Mouse (Mus musculus): ENCODE data around the gene Sh3bgrl2. TPM values are rescaled to one million over a fixed set of nuclear protein-coding genes. Genes with fewer than 3 reads are reported as not detected.
A peak's percentile ranks its signal among the peaks of the same experiment; 100 is the strongest.

Gene Sh3bgrl2
- polyA plus RNA-seq, 1 experiment from 2014 or later, result 16.8 TPM

- no peaks in the 10 kb centered on the region for H3K27me3 ChIP-seq (replicated peaks; ENCODE audit: control insufficient read depth, insufficient read depth, low read length)
- no peaks in the 10 kb centered on the region; the same call in 1 of the 2 replicates for H3K4me1 ChIP-seq (ENCODE audit: control insufficient read depth, insufficient read depth, low read length)
- no peak overlapping the region for H3K9ac ChIP-seq (ENCODE audit: low read depth, low read length)
- 45% methylated on average over 6 of the region's 6 CpGs for WGBS
- no peak overlapping the region for H3K27ac ChIP-seq (replicated peaks; ENCODE audit: low read depth, low read length)
- H3K4me2 ChIP-seq (ENCODE audit: low read depth, low read length), result peak overlapping the region; percentile 31; the same call in 1 of the 2 replicates
- no peaks in the 10 kb centered on the region for H3K9me3 ChIP-seq (ENCODE audit: control insufficient read depth, low read length)
- no peak for DNase-seq (ENCODE audit: low spot score)
- no peak for ATAC-seq (ENCODE audit: low read depth)
- H3K4me3 ChIP-seq (ENCODE audit: low read depth, low read length), result no peak overlapping the region
- no peaks in the 10 kb centered on the region for H3K36me3 ChIP-seq (ENCODE audit: control insufficient read depth, insufficient read depth, low read length)
Measured at GRCm38 (mm10) chr9:83657652-83658002, 109.5 kb downstream of the Sh3bgrl2 start.

GRCm38 (mm10) chr9:83659081-83659480 lies 111.0 kb downstream of the Sh3bgrl2 start:
- Histone ChIP-seq H3K4me3 (ENCODE audit: low read depth, low read length) (no peak overlapping the region), H3K27ac (replicated peaks; ENCODE audit: low read depth, low read length) (no peak overlapping the region), H3K9ac (ENCODE audit: low read depth, low read length) (no peak overlapping the region), H3K27me3 (replicated peaks; ENCODE audit: control insufficient read depth, insufficient read depth, low read length) (no peaks in the 10 kb centered on the region), H3K4me2 (ENCODE audit: low read depth, low read length) (no peak overlapping the region), H3K36me3 (ENCODE audit: control insufficient read depth, insufficient read depth, low read length) (no peaks in the 10 kb centered on the region), H3K9me3 (ENCODE audit: control insufficient read depth, low read length) (no peaks in the 10 kb centered on the region), H3K4me1 (ENCODE audit: control insufficient read depth, insufficient read depth, low read length) (no peaks in the 10 kb centered on the region; the same call in 1 of the 2 replicates)
- ATAC-seq (ENCODE audit: low read depth) (no peak), DNase-seq (ENCODE audit: low spot score) (no peak)
- WGBS, result 89% methylated on average over 2 of the region's 2 CpGs

GRCm38 (mm10) chr9:83661811-83662210 lies 113.7 kb downstream of the Sh3bgrl2 start:
- Histone ChIP-seq H3K4me3 (ENCODE audit: low read depth, low read length) (no peak overlapping the region), H3K4me2 (ENCODE audit: low read depth, low read length) (no peak overlapping the region), H3K27ac (replicated peaks; ENCODE audit: low read depth, low read length) (peak overlapping the region; percentile 48), H3K9me3 (ENCODE audit: control insufficient read depth, low read length) (no peaks in the 10 kb centered on the region), H3K9ac (ENCODE audit: low read depth, low read length) (no peak overlapping the region), H3K36me3 (ENCODE audit: control insufficient read depth, insufficient read depth, low read length) (no peaks in the 10 kb centered on the region), H3K27me3 (replicated peaks; ENCODE audit: control insufficient read depth, insufficient read depth, low read length) (no peaks in the 10 kb centered on the region), H3K4me1 (ENCODE audit: control insufficient read depth, insufficient read depth, low read length) (peaks cover 6% of the 10 kb centered on the region)
- WGBS, result 56% methylated on average over 5 of the region's 5 CpGs
- ATAC-seq (ENCODE audit: low read depth), result no peak
- peak; percentile 80 for DNase-seq (ENCODE audit: low spot score)

DNA sequence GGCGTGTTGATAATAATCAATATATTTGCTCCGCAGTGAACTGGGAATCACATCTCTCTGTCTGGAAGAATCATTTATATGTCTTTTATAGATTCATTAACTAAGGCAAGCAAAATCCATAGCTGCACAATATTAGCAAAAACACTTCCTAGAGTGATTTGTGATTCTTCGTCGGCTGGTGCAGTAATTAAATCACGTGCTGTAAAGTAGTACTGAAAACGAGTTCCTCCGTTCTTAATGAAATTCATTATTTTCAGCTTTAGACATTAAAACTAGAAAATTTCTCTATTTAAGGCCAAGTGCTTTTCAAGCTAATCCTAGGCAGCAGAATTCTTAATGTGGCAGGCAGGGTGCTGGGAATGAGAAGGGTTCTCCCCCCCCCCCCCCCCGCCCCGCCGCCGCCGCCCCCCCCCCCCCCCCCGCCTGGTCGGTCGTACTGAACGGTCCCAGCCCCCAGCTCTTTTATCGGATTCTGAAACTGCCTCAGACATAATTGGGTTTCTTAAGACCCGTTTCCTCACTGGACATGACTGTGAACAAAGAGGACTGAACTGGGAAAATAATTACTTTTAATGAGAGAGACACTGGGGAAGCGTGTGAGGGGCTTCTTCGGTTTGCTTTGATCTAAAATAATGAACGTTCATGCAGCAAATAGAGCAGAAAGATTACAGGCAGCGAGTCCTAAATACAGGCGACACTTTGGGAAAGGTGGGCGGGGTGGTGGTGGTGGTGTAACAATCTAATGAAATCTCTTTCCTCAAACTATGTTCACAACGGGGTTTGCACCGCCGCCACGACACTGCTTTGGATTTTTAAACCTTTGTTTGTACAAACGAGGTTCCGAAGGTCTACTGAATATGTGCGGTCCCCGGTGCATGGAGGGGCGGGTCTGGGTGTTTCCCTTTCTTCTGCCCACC lies 116.1 kb downstream of the Sh3bgrl2 start:
- H3K36me3 ChIP-seq (ENCODE audit: control insufficient read depth, insufficient read depth, low read length), result no peaks in the 10 kb centered on the region
- peaks cover 6% of the 10 kb centered on the region for H3K4me1 ChIP-seq (ENCODE audit: control insufficient read depth, insufficient read depth, low read length)
- H3K4me3 ChIP-seq (ENCODE audit: low read depth, low read length), result peak overlapping the region; percentile 42
- DNase-seq (ENCODE audit: low spot score), result peak; percentile 71
- peak overlapping the region; percentile 71 for H3K4me2 ChIP-seq (ENCODE audit: low read depth, low read length)
- ATAC-seq (ENCODE audit: low read depth), result peak; percentile 66; the same call in 1 of the 2 replicates
- no peak overlapping the region; the same call in 1 of the 2 replicates for H3K27ac ChIP-seq (replicated peaks; ENCODE audit: low read depth, low read length)
- peak overlapping the region; percentile 50 for H3K9ac ChIP-seq (ENCODE audit: low read depth, low read length)
- 20% methylated on average over 24 of the region's 33 CpGs for WGBS
- no peaks in the 10 kb centered on the region for H3K9me3 ChIP-seq (ENCODE audit: control insufficient read depth, low read length)
- H3K27me3 ChIP-seq (replicated peaks; ENCODE audit: control insufficient read depth, insufficient read depth, low read length), result no peaks in the 10 kb centered on the region

- WGBS, result 25% methylated on average over 8 of the region's 8 CpGs
- Histone ChIP-seq H3K4me3 (ENCODE audit: low read depth, low read length) (peak overlapping the region; percentile 42), H3K9ac (ENCODE audit: low read depth, low read length) (peak overlapping the region; percentile 50; the same call in 1 of the 2 replicates), H3K27ac (replicated peaks; ENCODE audit: low read depth, low read length) (no peak overlapping the region; the same call in 1 of the 2 replicates), H3K4me2 (ENCODE audit: low read depth, low read length) (peak overlapping the region; percentile 71), H3K9me3 (ENCODE audit: control insufficient read depth, low read length) (no peaks in the 10 kb centered on the region), H3K27me3 (replicated peaks; ENCODE audit: control insufficient read depth, insufficient read depth, low read length) (no peaks in the 10 kb centered on the region), H3K36me3 (ENCODE audit: control insufficient read depth, insufficient read depth, low read length) (no peaks in the 10 kb centered on the region), H3K4me1 (ENCODE audit: control insufficient read depth, insufficient read depth, low read length) (peaks cover 6% of the 10 kb centered on the region)
- no peak for DNase-seq (ENCODE audit: low spot score)
- ATAC-seq (ENCODE audit: low read depth), result 0 out of 2 replicates have a peak, but pooled peaks have one; percentile 9
Measured at GRCm38 (mm10) chr9:83664951-83665350, 116.8 kb downstream of the Sh3bgrl2 start.

DNA sequence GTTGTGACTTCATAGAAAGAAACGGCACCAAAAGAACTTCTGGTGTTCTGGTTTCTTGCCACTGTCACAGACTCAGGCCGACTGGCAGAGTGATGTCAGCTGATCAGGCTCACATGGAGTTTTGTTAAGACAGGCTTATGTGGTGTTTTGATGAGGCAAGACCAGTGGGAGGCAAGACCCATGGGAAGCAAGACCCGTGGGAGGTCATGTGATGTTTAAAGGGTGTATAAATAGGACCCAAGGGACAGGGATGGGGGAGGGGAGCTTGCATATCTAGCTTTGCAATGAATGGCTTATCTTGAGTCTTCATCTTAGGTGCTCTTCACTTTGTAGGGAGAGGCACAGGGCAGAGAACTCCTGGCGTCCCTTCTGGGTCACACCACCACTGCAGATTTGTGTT lies 118.9 kb downstream of the Sh3bgrl2 start:
- H3K4me2 ChIP-seq (ENCODE audit: low read depth, low read length), result no peak overlapping the region
- no peak overlapping the region for H3K4me3 ChIP-seq (ENCODE audit: low read depth, low read length)
- ATAC-seq (ENCODE audit: low read depth) (peak; percentile 31; the same call in 1 of the 2 replicates), DNase-seq (ENCODE audit: low spot score) (no peak)
- no peak overlapping the region for H3K27ac ChIP-seq (replicated peaks; ENCODE audit: low read depth, low read length)
- no peaks in the 10 kb centered on the region for H3K9me3 ChIP-seq (ENCODE audit: control insufficient read depth, low read length)
- no peaks in the 10 kb centered on the region for H3K36me3 ChIP-seq (ENCODE audit: control insufficient read depth, insufficient read depth, low read length)
- no peaks in the 10 kb centered on the region for H3K27me3 ChIP-seq (replicated peaks; ENCODE audit: control insufficient read depth, insufficient read depth, low read length)
- 61% methylated on average over 4 of the region's 4 CpGs for WGBS
- H3K4me1 ChIP-seq (ENCODE audit: control insufficient read depth, insufficient read depth, low read length), result peaks cover 6% of the 10 kb centered on the region
- no peak overlapping the region for H3K9ac ChIP-seq (ENCODE audit: low read depth, low read length)

- DNase-seq (ENCODE audit: low spot score), result no peak
- Histone ChIP-seq H3K4me1 (ENCODE audit: control insufficient read depth, insufficient read depth, low read length) (no peaks in the 10 kb centered on the region), H3K9ac (ENCODE audit: low read depth, low read length) (no peak overlapping the region), H3K27ac (replicated peaks; ENCODE audit: low read depth, low read length) (no peak overlapping the region), H3K4me2 (ENCODE audit: low read depth, low read length) (no peak overlapping the region), H3K9me3 (ENCODE audit: control insufficient read depth, low read length) (no peaks in the 10 kb centered on the region), H3K36me3 (ENCODE audit: control insufficient read depth, insufficient read depth, low read length) (no peaks in the 10 kb centered on the region), H3K4me3 (ENCODE audit: low read depth, low read length) (no peak overlapping the region), H3K27me3 (replicated peaks; ENCODE audit: control insufficient read depth, insufficient read depth, low read length) (no peaks in the 10 kb centered on the region)
- ATAC-seq (ENCODE audit: low read depth), result no peak
- WGBS, result 62% methylated on average over 3 of the region's 3 CpGs
Measured at GRCm38 (mm10) chr9:83679626-83680025, 131.5 kb downstream of the Sh3bgrl2 start.

GRCm38 (mm10) chr9:83681661-83682655 lies 133.8 kb downstream of the Sh3bgrl2 start:
- Histone ChIP-seq H3K4me3 (ENCODE audit: low read depth, low read length) (no peak overlapping the region), H3K9ac (ENCODE audit: low read depth, low read length) (no peak overlapping the region), H3K4me1 (ENCODE audit: control insufficient read depth, insufficient read depth, low read length) (peaks cover 8% of the 10 kb centered on the region; the same call in 1 of the 2 replicates), H3K9me3 (ENCODE audit: control insufficient read depth, low read length) (no peaks in the 10 kb centered on the region), H3K27me3 (replicated peaks; ENCODE audit: control insufficient read depth, insufficient read depth, low read length) (no peaks in the 10 kb centered on the region; the same call in 1 of the 2 replicates), H3K4me2 (ENCODE audit: low read depth, low read length) (no peak overlapping the region), H3K36me3 (ENCODE audit: control insufficient read depth, insufficient read depth, low read length) (no peaks in the 10 kb centered on the region), H3K27ac (replicated peaks; ENCODE audit: low read depth, low read length) (no peak overlapping the region)
- DNase-seq (ENCODE audit: low spot score) (no peak), ATAC-seq (ENCODE audit: low read depth) (peak; percentile 48; the same call in 1 of the 2 replicates)
- 67% methylated on average over 12 of the region's 12 CpGs for WGBS

Data from embryonic facial prominence, embryonic 14.5 days (tissue).